9 mouse cellular contexts compared by ENCODE assay signal in genomic region chr11:77498261-77499139, GRCm38 (mm10). TPM values are rescaled to one million over a fixed set of nuclear protein-coding genes. Genes with fewer than 3 reads are reported as not detected.
DNase-seq lines count a peak whose midpoint lies in the region; ATAC-seq and TF ChIP-seq lines count a peak whose summit lies in the region.
"Had no signal": no experiment of that assay in that cellular context is flagged by ENCODE, and none has a peak within 500 bp of the region (broad histone marks: within the 10 kb centered on the region; RNA-seq: fewer than 3 reads in every experiment).

No protein-coding gene starts in this region.

- DNase-seq in heart, adult 2 months, result no peak
- DNase-seq in heart, postnatal 4 days, result no peak
- DNase-seq in right cerebral cortex, postnatal 14 days, result peak; percentile 10
- DNase-seq in right cerebral cortex, postnatal 36 days (ENCODE audit: low spot score in 2 of 2), result no peak
- peak; percentile 86 for DNase-seq in yolk sac, embryonic 10.5 days (ENCODE audit: low spot score)
- DNase-seq in left cerebral cortex, adult 8-10 months (ENCODE audit: low spot score in 2 of 2), result no peak
- no peak for DNase-seq in layer of hippocampus, postnatal 14 days (ENCODE audit: low spot score in 2 of 2)

- H3K4me1 ChIP-seq in heart, adult 2 months (ENCODE audit: control insufficient read depth, insufficient read depth, low read length), result peaks cover 38% of the 10 kb centered on the region
- H3K4me1 ChIP-seq in intestine, postnatal 0 days (replicated peaks; ENCODE audit: control insufficient read depth, insufficient read depth, low read length), result peaks cover 17% of the 10 kb centered on the region

- no peak overlapping the region for H3K9ac ChIP-seq in heart, adult 2 months (ENCODE audit: low read depth, low read length)
- H3K9ac ChIP-seq in intestine, postnatal 0 days (ENCODE audit: low read depth, low read length), result no peak overlapping the region; the same call in 1 of the 2 replicates
- H3K9ac ChIP-seq: liver, embryonic 14.5 days had no signal

- no peak for TF ChIP-seq EP300 in heart, adult 2 months (IDR thresholded peaks at IDR 0.05; ENCODE audit: insufficient read depth, low read depth, low read length)

- H3K36me3 ChIP-seq in heart, adult 2 months (ENCODE audit: control insufficient read depth, insufficient read depth, low read length), result peaks cover 2% of the 10 kb centered on the region; the same call in 1 of the 2 replicates
- peaks cover 45% of the 10 kb centered on the region for H3K36me3 ChIP-seq in intestine, postnatal 0 days (ENCODE audit: control insufficient read depth, insufficient read depth)

- 0 out of 2 replicates have a peak overlapping the region, but pooled peaks have one; percentile 6 for H3K4me2 ChIP-seq in intestine, postnatal 0 days (replicated peaks; ENCODE audit: low read depth)

- H3K4me3 ChIP-seq in heart, adult 2 months, result peak overlapping the region; percentile 13
- no peak overlapping the region for H3K4me3 ChIP-seq in intestine, postnatal 0 days (ENCODE audit: low read depth, low read length)

- no peak for TF ChIP-seq CTCF in heart, adult 2 months (IDR thresholded peaks at IDR 0.05)
- no peak for TF ChIP-seq CTCF in intestine, postnatal 0 days (IDR thresholded peaks at IDR 0.05; ENCODE audit: low read depth)

- WGBS in heart, adult 2 months, result 59% methylated on average over 12 of the region's 12 CpGs
- 74% methylated on average over 12 of the region's 12 CpGs for WGBS in intestine, postnatal 0 days

- ATAC-seq in intestine, postnatal 0 days, result no peak

- no peaks in the 10 kb centered on the region for H3K9me3 ChIP-seq in intestine, postnatal 0 days (ENCODE audit: control insufficient read depth)

- H3K79me2 ChIP-seq in heart, adult 2 months (replicated peaks; ENCODE audit: control insufficient read depth, insufficient read depth, low read length), result peaks cover 8% of the 10 kb centered on the region

- no peak for TF ChIP-seq POLR2A in heart, adult 2 months (IDR thresholded peaks at IDR 0.05; ENCODE audit: insufficient read depth, low read depth, low read length)

- intact Hi-C loops in heart, adult 2 months (cut with DNase I), result loop anchor here (2.0 to 10.0 kb wide), 3 partner anchors 32 to 306 kb away; partner anchors contain the start of gene Ssh2

- no peaks in the 10 kb centered on the region for H3K27me3 ChIP-seq in heart, adult 2 months (ENCODE audit: control insufficient read depth, insufficient read depth, low read length)
- no peaks in the 10 kb centered on the region for H3K27me3 ChIP-seq in intestine, postnatal 0 days (replicated peaks; ENCODE audit: control insufficient read depth, insufficient read depth, low read length)

- H3K27ac ChIP-seq in heart, adult 2 months, result peak overlapping the region; percentile 96
- H3K27ac ChIP-seq in intestine, postnatal 0 days (ENCODE audit: low read depth, low read length), result peak overlapping the region; percentile 30
- H3K27ac ChIP-seq: liver, embryonic 14.5 days had no signal

RNA-seq across cellular contexts. Expression of gene Git1, which starts 5.1 kb away (rescaled TPM):
- 10 to 100 TPM; 53.3 to 59.4 TPM for total RNA-seq in heart, adult 2 months (2021)
- polyA plus RNA-seq in heart, adult 2 months (2012; rRNA removed), result 52.3 and 54.0 TPM in 2 replicates
- total RNA-seq in heart, postnatal 4 days (2021), result 10 to 100 TPM; 76.8 to 81.0 TPM
- polyA plus RNA-seq in intestine, postnatal 0 days (2015; fragmentation: Nextera tagmentation; extraction: Ambion mirVana), result 21.2 and 21.9 TPM in 2 replicates
- total RNA-seq in left cerebral cortex, adult 8-10 months (2022), result 100 to 1,000 TPM; 281 to 307 (median 287) TPM
- 100 to 1,000 TPM; 164 to 177 TPM for total RNA-seq in layer of hippocampus, postnatal 14 days (2021)

RNA-seq across cellular contexts. Expression of gene Ankrd13b, which starts 9.0 kb away (rescaled TPM):
- 10 to 100 TPM in 1 of 2 experiments, 1 to 10 TPM in 1; 9.2 to 10.6 TPM for total RNA-seq in heart, adult 2 months (2021)
- 19.4 and 20.3 TPM in 2 replicates for polyA plus RNA-seq in heart, adult 2 months (2012; rRNA removed)
- 10 to 100 TPM; 17.3 to 17.4 TPM for total RNA-seq in heart, postnatal 4 days (2021)
- 2.1 TPM in 2 replicates for polyA plus RNA-seq in intestine, postnatal 0 days (2015; fragmentation: Nextera tagmentation; extraction: Ambion mirVana)
- 10 to 100 TPM; 75.8 to 83.0 (median 79.6) TPM for total RNA-seq in left cerebral cortex, adult 8-10 months (2022)
- total RNA-seq in layer of hippocampus, postnatal 14 days (2021), result 100 to 1,000 TPM; 122 TPM

RNA-seq across cellular contexts. Expression of gene Abhd15, which starts 16.4 kb away (rescaled TPM):
- 1 to 10 TPM; 2.4 to 2.9 TPM for total RNA-seq in heart, adult 2 months (2021)
- polyA plus RNA-seq in heart, adult 2 months (2012; rRNA removed), result 1.4 and 2.0 TPM in 2 replicates
- total RNA-seq in heart, postnatal 4 days (2021), result 1 to 10 TPM; 1.4 to 1.5 TPM
- 2.2 and 3.3 TPM in 2 replicates for polyA plus RNA-seq in intestine, postnatal 0 days (2015; fragmentation: Nextera tagmentation; extraction: Ambion mirVana)
- 1 to 10 TPM in 3 of 4 experiments, under 1 TPM in 1; 0.99 to 1.7 (median 1.5) TPM for total RNA-seq in left cerebral cortex, adult 8-10 months (2022)
- total RNA-seq in layer of hippocampus, postnatal 14 days (2021), result 1 to 10 TPM; 1.9 to 2.4 TPM

RNA-seq across cellular contexts. Expression of gene Trp53i13, which starts 17.3 kb away (rescaled TPM):
- 1 to 10 TPM; 8.3 to 9.8 TPM for total RNA-seq in heart, adult 2 months (2021)
- 13.5 and 14.2 TPM in 2 replicates for polyA plus RNA-seq in heart, adult 2 months (2012; rRNA removed)
- total RNA-seq in heart, postnatal 4 days (2021), result 10 to 100 TPM; 12.0 to 13.7 TPM
- polyA plus RNA-seq in intestine, postnatal 0 days (2015; fragmentation: Nextera tagmentation; extraction: Ambion mirVana), result 20.2 and 22.9 TPM in 2 replicates
- total RNA-seq in left cerebral cortex, adult 8-10 months (2022), result 1 to 10 TPM; 4.3 to 9.4 (median 5.6) TPM
- total RNA-seq in layer of hippocampus, postnatal 14 days (2021), result 1 to 10 TPM; 5.8 to 6.7 TPM

RNA-seq across cellular contexts. Expression of gene Gm10392, which starts 20.5 kb away (rescaled TPM):
- not detected for total RNA-seq in heart, adult 2 months (2021)
- 0.06 TPM in 1 of 2 replicates, not detected in the other for polyA plus RNA-seq in heart, adult 2 months (2012; rRNA removed)
- not detected for total RNA-seq in heart, postnatal 4 days (2021)
- polyA plus RNA-seq in intestine, postnatal 0 days (2015; fragmentation: Nextera tagmentation; extraction: Ambion mirVana), result not detected in 2 replicates
- under 1 TPM in 1 of 4 experiments, not detected in 3; 0.21 TPM for total RNA-seq in left cerebral cortex, adult 8-10 months (2022)
- total RNA-seq in layer of hippocampus, postnatal 14 days (2021), result not detected
- polyA plus RNA-seq: liver, embryonic 14.5 days had no signal

Comparison
In these comparisons a context has a peak if more than half of its experiments do, and no peak if none do; other contexts are left out.
1. DNase-seq: peak in right cerebral cortex, postnatal 14 days (single experiment) and yolk sac, embryonic 10.5 days (single experiment); none in heart, adult 2 months (0 of 2), heart, postnatal 4 days (single experiment), right cerebral cortex, postnatal 36 days (0 of 2), left cerebral cortex, adult 8-10 months (0 of 2) and layer of hippocampus, postnatal 14 days (0 of 2).
2. RNA of gene Ankrd13b, which starts 9.0 kb away (total RNA-seq): 122 TPM in layer of hippocampus, postnatal 14 days and 75.8 to 83.0 TPM in left cerebral cortex, adult 8-10 months; 17.3 to 17.4 TPM in heart, postnatal 4 days and 9.2 to 10.6 TPM in heart, adult 2 months; every median in the first group is over 4 times any median in the second.